Mouse (Mus musculus) heart, postnatal 0 days (tissue): ENCODE measurements around the gene Espn. TPM values are rescaled to one million over a fixed set of nuclear protein-coding genes. Genes with fewer than 3 reads are reported as not detected.
A peak's percentile ranks its signal among the peaks of the same experiment; 100 is the strongest.

Experiments used
- ATAC-seq: fragments of 200-750 bp; cut with Nextera tagmentation; 2 replicates; pipeline ENCODE4 v1.8.0; 2017; ENCODE audit warnings: low read depth, moderate number of reproducible peaks, moderate library complexity; ENCODE audit not compliant: insufficient read depth
- DNase-seq: peaks from one replicate; pipeline ENCODE4 v3.0.0-alpha.2; 2016; ENCODE audit warnings: low spot score
- H3K27ac ChIP-seq: fragments of 300-500 bp; sonication (generic); 2 replicates; pipeline ENCODE4 v1.5.1; 2014; ENCODE audit warnings: low read depth, mild to moderate bottlenecking
- H3K27me3 ChIP-seq: fragments of 300-500 bp; sonication (generic); 2 replicates; pipeline ENCODE4 v1.6.1; 2014; ENCODE audit warnings: low read length, mixed read lengths; ENCODE audit not compliant: control insufficient read depth, insufficient read depth
- H3K36me3 ChIP-seq: fragments of 300-500 bp; sonication (generic); replicated peaks from 2 replicates; pipeline ENCODE4 v1.6.1; 2014; ENCODE audit warnings: low read length, mixed read lengths; ENCODE audit not compliant: control insufficient read depth, insufficient read depth
- H3K4me1 ChIP-seq: fragments of 300-500 bp; sonication (generic); 2 replicates; pipeline ENCODE4 v1.6.1; 2014; ENCODE audit warnings: antibody characterized with exemption; ENCODE audit not compliant: control insufficient read depth, insufficient read depth
- H3K4me2 ChIP-seq: fragments of 300-500 bp; sonication (generic); 2 replicates; pipeline ENCODE4 v1.6.1; 2014; ENCODE audit warnings: low read depth, mild to moderate bottlenecking, low read length, moderate library complexity
- H3K4me3 ChIP-seq: fragments of 300-500 bp; sonication (generic); 2 replicates; pipeline ENCODE4 v1.5.1; 2014; ENCODE audit warnings: low read depth, low read length
- H3K9ac ChIP-seq: fragments of 300-500 bp; sonication (generic); replicated peaks from 2 replicates; pipeline ENCODE4 v1.6.1; 2014; ENCODE audit warnings: low read depth, low read length, mixed read lengths
- H3K9me3 ChIP-seq: fragments of 300-500 bp; sonication (generic); replicated peaks from 2 replicates; pipeline ENCODE4 v1.6.1; 2016; ENCODE audit warnings: low read length; ENCODE audit not compliant: control insufficient read depth
- CTCF ChIP-seq: IDR thresholded peaks from 2 replicates; pipeline ENCODE4 v1.5.1; 2016; ENCODE audit warnings: antibody characterized with exemption, control low read depth, low read depth
- EP300 ChIP-seq: IDR thresholded peaks from 2 replicates; pipeline ENCODE4 v1.6.1; 2016; ENCODE audit warnings: antibody characterized with exemption, low read depth
- WGBS: fragments of 180-500 bp; shearing (Covaris S2); extraction: QIAGEN DNeasy Blood & Tissue Kit; methylation state at CpG from one replicate; pipeline ENCODE4 v1.1.7; 2014; 5-methylcytosine and 5-hydroxymethylcytosine counted together
- polyA plus RNA-seq: library from polyadenylated mRNA; unstranded; fragments of >200 nt; fragmentation: Nextera tagmentation; extraction: Ambion mirVana; gene quantifications from 2 replicates; pipeline ENCODE4 v1.2.1, GENCODE M21; 2015
- total RNA-seq: library from RNA; depleted of rRNA; stranded (reverse); fragments of >200 nt; gene quantifications from 2 replicates; pipeline ENCODE4 v1.2.3, GENCODE M21; 2014; ENCODE audit warnings: low replicate concordance

Gene Espn
- total and polyA plus RNA-seq, 2 experiments from 2014 or later = 0.34 to 0.87 TPM

- no peaks in the 10 kb centered on the region for H3K9me3 ChIP-seq
- H3K4me1 ChIP-seq = peaks cover 10% of the 10 kb centered on the region
- no peak for TF ChIP-seq EP300
- no peak for TF ChIP-seq CTCF
- H3K27me3 ChIP-seq = no peaks in the 10 kb centered on the region
- H3K4me3 ChIP-seq = no peak overlapping the region
- no peak overlapping the region for H3K27ac ChIP-seq
- no peak for DNase-seq
- no peak for ATAC-seq
- 74% methylated on average over 12 of the region's 12 CpGs for whole genome bisulfite sequencing
- no peak overlapping the region for H3K4me2 ChIP-seq
- H3K36me3 ChIP-seq = no peaks in the 10 kb centered on the region
- no peak overlapping the region for H3K9ac ChIP-seq
These were observed 57.9 kb downstream of the Espn start for GRCm38 (mm10) chr4:152094233-152094632.

- Histone ChIP-seq H3K27ac (no peak overlapping the region), H3K9me3 (no peaks in the 10 kb centered on the region), H3K4me2 (no peak overlapping the region), H3K4me3 (no peak overlapping the region), H3K36me3 (no peaks in the 10 kb centered on the region), H3K27me3 (no peaks in the 10 kb centered on the region), H3K9ac (0 out of 2 replicates have a peak overlapping the region, but pooled peaks have one; percentile 30), H3K4me1 (peaks cover 11% of the 10 kb centered on the region)
- ATAC-seq (no peak), DNase-seq (no peak)
- WGBS = 39% methylated on average over 8 of the region's 8 CpGs
- TF ChIP-seq CTCF = no peak
- no peak for TF ChIP-seq EP300
These were observed 59.3 kb downstream of the Espn start for GRCm38 (mm10) chr4:152092751-152093293.

GRCm38 (mm10) chr4:152090191-152090590 lies 62.0 kb downstream of the Espn start:
- H3K9ac ChIP-seq = no peak overlapping the region
- ATAC-seq (no peak), DNase-seq (no peak)
- no peak overlapping the region for H3K4me2 ChIP-seq
- 0 out of 2 replicates have a peak, but pooled peaks cover 3% of the 10 kb centered on the region for H3K9me3 ChIP-seq
- no peak overlapping the region for H3K4me3 ChIP-seq
- H3K36me3 ChIP-seq = no peaks in the 10 kb centered on the region
- peaks cover 18% of the 10 kb centered on the region for H3K4me1 ChIP-seq
- 60% methylated on average over 9 of the region's 9 CpGs for WGBS
- no peak overlapping the region for H3K27ac ChIP-seq
- TF ChIP-seq CTCF (no peak), EP300 (no peak)
- 0 out of 2 replicates have a peak, but pooled peaks cover 2% of the 10 kb centered on the region for H3K27me3 ChIP-seq

GRCm38 (mm10) chr4:152088556-152089120 lies 63.5 kb downstream of the Espn start:
- Histone ChIP-seq H3K27ac (no peak overlapping the region), H3K9ac (no peak overlapping the region), H3K9me3 (0 out of 2 replicates have a peak, but pooled peaks cover 3% of the 10 kb centered on the region), H3K4me1 (peaks cover 18% of the 10 kb centered on the region), H3K36me3 (no peaks in the 10 kb centered on the region), H3K4me3 (no peak overlapping the region), H3K4me2 (0 out of 2 replicates have a peak overlapping the region, but pooled peaks have one; percentile 88), H3K27me3 (0 out of 2 replicates have a peak, but pooled peaks cover 4% of the 10 kb centered on the region)
- DNase-seq (no peak), ATAC-seq (no peak)
- WGBS = 63% methylated on average over 8 of the region's 8 CpGs
- TF ChIP-seq EP300 (no peak), CTCF (no peak)

GRCm38 (mm10) chr4:152088133-152088532 lies 64.0 kb downstream of the Espn start:
- H3K27ac ChIP-seq = no peak overlapping the region
- H3K4me2 ChIP-seq = peak overlapping the region; percentile 88
- H3K4me1 ChIP-seq = peaks cover 18% of the 10 kb centered on the region
- WGBS = 28% methylated on average over 4 of the region's 4 CpGs
- no peaks in the 10 kb centered on the region for H3K36me3 ChIP-seq
- peak overlapping the region; percentile 69; the same call in 1 of the 2 replicates for H3K4me3 ChIP-seq
- H3K9me3 ChIP-seq = 0 out of 2 replicates have a peak, but pooled peaks cover 3% of the 10 kb centered on the region
- H3K27me3 ChIP-seq = 0 out of 2 replicates have a peak, but pooled peaks cover 4% of the 10 kb centered on the region
- TF ChIP-seq CTCF (no peak), EP300 (no peak)
- no peak overlapping the region for H3K9ac ChIP-seq
- ATAC-seq (no peak), DNase-seq (no peak)
